Mouse (Mus musculus): ENCODE data around the gene Gm17622.

- no peak for TF ChIP-seq CTCF (IDR thresholded peaks at IDR 0.05; ENCODE audit: extremely low read depth, insufficient read length, insufficient replicate concordance, low read depth, low read length)
- TF ChIP-seq POLR2A (IDR thresholded peaks at IDR 0.05; ENCODE audit: low read depth, low read length): no peak
These were observed 41.6 kb downstream of the Gm17622 start for GRCm38 (mm10) chr13:96532176-96532575.

Data from small intestine, adult 2 months (tissue).